Mouse (Mus musculus) cerebellum, adult 11 months (tissue): ENCODE results near the gene Pex14.

ENCODE experiments used
- DNase-seq: peaks from one replicate; pipeline ENCODE4 v3.0.0; 2022

Gene Pex14

GRCm38 (mm10) chr4:148979837-148980236 is 119.8 kb downstream of the Pex14 start:
- DNase-seq, result no peak

DNA sequence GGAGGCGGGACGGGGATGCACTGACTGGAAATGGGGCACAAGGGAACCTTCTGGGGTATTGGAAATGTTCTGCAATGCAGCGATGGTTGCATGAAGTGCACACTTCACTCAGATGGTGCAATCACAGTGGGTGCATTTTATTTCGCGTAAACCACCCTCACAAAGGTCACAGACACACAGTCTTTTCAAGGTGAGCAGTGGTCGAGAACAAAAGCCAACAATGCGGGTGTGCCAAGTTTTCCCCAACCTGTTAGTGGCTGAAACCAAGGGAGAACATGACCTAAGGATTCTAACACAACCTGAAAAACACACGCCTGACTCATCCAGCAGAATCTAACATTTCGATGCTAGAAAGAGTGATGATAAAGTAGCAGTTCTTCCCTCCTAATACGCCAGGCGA is 120.8 kb downstream of the Pex14 start:
- no peak for DNase-seq

DNA sequence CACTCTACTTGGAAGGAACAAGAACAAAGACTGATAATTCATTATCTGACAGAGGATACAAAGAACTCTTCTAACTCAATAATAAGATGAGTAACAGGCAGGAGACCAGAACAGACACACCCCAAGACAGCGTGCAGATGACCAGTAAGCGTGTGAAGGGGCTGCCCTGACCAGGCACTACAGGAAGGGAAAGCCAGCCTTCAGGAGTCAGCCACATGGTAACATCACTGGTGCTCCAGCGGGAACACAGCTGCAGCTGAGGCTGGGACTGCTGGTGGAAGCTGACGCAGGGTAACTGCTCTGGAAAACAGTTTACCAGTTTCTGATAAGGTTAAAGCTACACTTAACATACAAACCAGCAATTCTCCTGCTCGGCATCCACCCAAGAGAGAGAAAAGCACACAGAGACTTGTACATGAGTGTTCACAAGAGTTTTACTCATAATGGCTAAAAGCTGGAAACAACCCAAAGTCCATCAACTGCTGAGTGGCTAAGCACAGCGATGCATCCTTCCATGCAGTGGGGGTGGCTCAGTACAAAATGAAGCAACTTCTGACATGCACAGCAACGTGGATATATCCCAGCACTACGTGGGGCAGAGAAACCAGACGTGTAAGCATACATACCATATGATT is 121.3 kb downstream of the Pex14 start:
- DNase-seq, result no peak

DNA sequence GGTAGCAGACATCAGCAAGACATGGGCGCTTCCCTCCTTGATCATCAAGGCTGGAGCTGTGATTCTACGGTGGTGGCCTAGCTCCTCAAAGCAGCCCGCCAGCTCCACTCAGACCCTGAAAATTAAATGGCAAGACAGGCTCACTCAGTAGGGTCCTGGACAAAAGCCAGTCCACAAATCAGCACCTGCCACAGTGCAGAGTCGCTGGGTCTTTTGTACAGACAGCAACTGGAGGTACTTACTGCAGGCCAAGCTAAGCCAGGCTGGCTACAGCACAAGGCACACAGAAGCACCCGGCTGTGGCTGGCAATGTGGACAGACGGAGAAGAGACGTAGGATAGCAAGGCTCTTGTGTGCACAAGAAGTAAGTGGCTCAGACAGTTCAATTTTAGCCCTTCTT is 124.8 kb downstream of the Pex14 start:
- DNase-seq, result no peak

- DNase-seq, result no peak
Measured at GRCm38 (mm10) chr4:148973387-148973786, 126.3 kb downstream of the Pex14 start.

- no peak for DNase-seq
Measured at GRCm38 (mm10) chr4:148972707-148973106, 127.0 kb downstream of the Pex14 start.

GRCm38 (mm10) chr4:148971613-148972242 is 127.9 kb downstream of the Pex14 start:
- no peak for DNase-seq

GRCm38 (mm10) chr4:148970742-148971141 is 128.9 kb downstream of the Pex14 start:
- DNase-seq, result no peak

GRCm38 (mm10) chr4:148969610-148970009 is 130.1 kb downstream of the Pex14 start:
- no peak for DNase-seq

DNA sequence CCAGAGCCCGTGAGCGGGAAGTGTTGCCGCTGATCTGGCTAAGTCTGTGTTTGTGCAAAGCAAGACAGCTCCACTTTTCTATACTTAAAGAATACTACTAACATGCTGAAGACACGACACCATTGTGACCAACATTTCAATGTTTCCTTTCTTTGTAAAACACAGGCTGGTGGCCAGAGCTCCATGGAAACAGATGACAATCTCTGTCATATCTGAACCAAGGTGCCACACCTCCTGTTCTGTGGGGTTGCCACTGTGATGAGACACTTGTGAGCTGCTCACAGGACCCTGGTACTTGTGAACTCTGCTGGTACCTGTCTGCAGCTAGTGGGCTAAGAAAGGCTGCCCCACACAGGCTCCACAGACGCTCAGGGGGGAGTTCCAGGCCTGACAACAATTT is 130.8 kb downstream of the Pex14 start:
- DNase-seq, result no peak

DNA sequence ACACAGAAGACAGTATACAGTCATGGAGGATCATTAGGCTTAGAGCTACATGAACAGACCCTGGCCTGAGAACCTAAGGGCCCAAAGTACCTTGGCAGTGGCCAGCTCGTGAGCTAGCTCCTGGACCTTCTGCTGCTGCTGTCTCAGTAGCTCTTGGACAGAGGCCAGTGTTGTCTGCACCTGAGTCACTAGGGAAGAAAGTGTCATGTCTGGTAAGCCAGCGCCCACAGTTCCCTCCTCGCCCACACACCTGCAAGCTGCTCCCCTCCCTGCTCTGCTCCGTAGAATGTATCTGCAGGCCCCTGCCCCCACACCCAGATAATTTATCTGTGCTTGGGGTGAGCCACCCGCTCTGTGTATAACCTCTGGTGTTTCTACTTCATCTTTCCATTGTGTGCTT is 133.5 kb downstream of the Pex14 start:
- DNase-seq, result no peak

DNA sequence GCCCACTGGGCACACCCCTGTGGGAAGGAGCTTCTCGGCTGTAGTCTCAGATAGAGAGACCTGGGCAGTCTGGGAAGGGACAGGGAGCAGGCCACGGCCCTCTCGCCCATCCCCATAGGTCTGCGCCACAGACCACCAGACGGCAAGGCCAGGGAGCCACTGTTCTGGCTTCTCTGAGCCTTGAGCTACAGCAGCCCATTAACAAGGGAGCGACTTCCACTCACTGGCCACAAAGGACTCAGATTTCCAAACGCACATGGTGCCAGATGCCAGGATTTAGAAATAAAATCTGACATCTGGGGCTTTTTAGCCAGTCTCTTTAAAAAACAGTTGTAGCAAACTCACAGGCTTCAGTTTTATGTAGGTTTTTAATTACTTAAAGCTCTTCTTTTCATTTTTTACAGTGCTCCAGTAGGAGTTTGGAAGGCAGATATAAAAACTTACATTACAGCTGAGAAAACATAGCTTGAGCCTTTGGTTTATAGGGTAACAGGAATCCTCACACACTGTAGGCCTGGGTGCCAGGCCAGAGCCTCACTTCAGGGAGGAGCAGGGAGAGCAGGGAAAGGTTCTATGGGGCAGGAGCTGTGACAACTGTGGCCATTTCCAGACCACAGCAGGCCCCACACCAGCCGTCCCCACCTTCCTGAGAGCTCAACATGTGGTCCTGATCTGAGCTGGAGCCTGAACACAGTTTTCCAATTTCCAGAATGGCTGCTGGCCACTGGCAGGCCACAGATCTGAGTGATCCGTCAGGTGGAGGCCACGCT is 134.9 kb downstream of the Pex14 start:
- DNase-seq, result no peak

- no peak for DNase-seq
Measured at GRCm38 (mm10) chr4:148962096-148962495, 137.6 kb downstream of the Pex14 start.

DNA sequence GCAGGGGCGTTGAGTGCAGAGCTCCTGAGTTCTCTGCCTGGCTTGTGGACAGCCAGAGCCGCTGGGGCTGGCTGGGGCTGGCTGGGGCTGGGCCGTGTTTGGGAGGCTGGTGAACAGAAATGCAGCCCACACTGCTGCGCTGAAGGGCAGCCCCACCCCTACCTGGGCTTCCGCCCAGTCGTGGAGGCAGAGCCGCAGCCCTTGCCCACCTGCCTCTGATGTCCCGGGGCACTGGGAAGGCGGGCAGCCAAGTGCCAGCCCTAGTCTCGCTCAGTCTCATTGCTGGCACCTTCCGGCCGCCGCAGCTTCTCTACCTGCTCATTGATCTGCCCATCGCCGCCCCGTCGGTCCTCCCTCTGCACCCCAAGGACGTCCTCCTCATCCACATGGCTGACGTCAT is 138.6 kb downstream of the Pex14 start:
- no peak for DNase-seq

GRCm38 (mm10) chr4:148960011-148960410 is 139.7 kb downstream of the Pex14 start:
- DNase-seq, result no peak

DNA sequence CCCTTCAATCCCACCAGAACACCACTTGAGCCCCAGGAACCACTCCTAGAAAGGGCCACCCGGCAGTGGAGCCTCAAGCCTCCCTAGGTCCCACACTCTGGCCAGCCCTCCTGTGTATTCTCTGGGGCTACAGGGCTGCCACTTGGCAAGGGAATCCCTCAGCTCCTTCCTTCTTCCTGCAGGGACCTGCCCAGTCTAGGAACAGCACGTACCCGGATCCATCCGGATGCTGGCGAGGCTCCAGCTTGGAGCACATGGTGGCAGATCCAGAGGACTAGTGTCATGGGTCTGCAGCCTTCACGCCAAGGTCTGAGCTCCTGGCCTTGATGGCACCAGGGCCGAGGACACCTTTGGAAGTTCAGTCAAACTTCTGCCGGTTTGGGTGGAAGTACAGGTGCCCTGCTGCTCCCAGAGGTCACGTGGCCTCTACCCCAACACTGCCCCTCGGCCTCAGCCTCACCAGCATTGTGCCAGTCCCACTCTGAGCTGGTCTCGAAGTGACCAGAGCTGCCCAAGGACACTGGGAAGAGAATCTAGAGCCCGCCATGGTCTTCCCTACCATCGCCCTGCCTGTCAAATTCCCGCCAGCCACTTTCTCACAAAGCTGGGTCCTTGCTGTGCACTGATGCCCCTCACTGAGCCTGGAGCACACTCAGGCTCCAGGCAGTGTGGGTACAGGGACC is 144.4 kb downstream of the Pex14 start:
- peak; percentile 37 for DNase-seq

GRCm38 (mm10) chr4:148952328-148953222 is 147.1 kb downstream of the Pex14 start:
- DNase-seq, result no peak

DNA sequence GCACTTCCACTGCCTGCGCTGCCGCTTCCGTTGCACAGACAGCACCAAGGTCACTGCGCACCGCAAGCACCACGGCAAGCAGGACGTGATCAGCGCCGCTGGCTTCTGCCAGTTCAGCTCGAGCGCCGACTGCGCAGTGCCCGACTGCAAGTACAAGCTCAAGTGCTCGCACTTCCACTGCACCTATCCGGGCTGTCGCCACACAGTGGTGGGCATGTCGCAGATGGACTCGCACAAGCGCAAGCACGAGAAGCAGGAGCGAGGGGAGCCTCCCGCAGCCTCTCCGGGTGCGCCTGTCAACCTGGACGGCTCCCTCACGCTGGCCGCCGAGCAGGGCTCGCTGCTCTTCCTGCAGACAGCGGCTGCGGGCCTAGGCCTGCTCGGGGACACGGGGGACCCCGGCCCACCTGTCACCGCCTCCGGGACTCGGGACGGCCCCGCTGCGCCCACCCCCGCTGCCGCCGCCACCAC is 147.8 kb downstream of the Pex14 start:
- peak; percentile 18 for DNase-seq

- peak; percentile 25 for DNase-seq
Measured at GRCm38 (mm10) chr4:148950932-148951650, 148.6 kb downstream of the Pex14 start.

DNA sequence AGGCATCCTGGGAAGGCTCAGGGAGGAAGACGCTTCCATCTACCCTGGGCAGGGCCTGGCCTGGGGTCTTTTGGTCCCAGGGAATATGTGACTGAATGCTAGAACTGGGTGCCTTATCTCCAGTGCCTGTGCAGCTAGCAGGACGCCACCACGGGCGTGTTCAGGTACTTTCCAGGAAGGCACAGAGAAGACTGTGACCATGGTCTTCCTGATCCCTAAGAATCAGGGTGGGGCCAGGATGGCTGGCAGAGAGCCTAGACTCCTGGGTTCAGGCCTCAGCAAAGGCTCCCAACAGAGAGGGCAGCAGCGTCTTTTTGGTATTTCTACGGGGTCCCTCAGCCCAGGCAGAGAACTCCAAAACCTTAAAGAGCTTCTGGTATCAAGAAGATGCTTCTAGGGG is 149.2 kb downstream of the Pex14 start:
- no peak for DNase-seq

DNA sequence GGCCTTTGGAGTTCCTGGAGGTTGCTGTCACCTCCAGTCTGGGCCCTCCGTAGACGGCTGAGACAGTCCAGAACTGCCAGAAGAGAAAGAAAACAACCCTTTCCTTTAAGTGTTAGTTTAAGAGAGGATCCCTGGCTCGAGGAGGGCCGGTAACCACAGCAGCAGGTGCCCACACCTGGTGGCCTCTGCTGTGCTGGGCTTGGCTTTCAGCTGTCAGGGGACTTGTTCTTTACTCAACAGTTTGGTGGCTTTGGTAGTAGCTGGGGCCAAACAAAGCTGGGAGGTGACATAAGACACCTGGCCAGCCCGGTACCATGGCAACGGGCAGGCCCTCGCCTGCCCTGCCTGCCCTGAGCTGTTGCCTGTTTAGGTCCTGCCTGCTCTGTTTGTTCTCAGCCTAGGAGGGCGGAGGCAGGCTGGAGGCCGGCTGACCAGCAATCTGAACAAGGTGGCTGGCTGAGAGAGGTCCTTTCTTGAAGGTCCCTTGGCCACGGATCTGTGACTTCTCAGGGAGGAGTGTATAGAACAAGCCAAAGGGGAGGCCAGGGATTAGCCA is 151.8 kb downstream of the Pex14 start:
- DNase-seq, result no peak
